Mouse (Mus musculus): ENCODE data around the gene Gm11549. TPM values are rescaled to one million over a fixed set of nuclear protein-coding genes. Genes with fewer than 3 reads are reported as not detected.

Gm11549 gene
- polyA plus RNA-seq, 1 experiment, result not detected

GRCm38 (mm10) chr3:36468871-36469270, 52.7 kb downstream of the Gm11549 start:
- no peak overlapping the region for H3K27ac ChIP-seq (ENCODE audit: insufficient read depth, low read depth, low read length)
- 73% methylated on average over 2 of the region's 2 CpGs for WGBS
- TF ChIP-seq POLR2A (IDR thresholded peaks at IDR 0.05; ENCODE audit: insufficient read depth, low read depth, low read length) (no peak), CTCF (IDR thresholded peaks at IDR 0.05; ENCODE audit: insufficient read depth, low read depth, low read length) (no peak)
- H3K4me1 ChIP-seq (ENCODE audit: control insufficient read depth, insufficient read depth, low read length), result peaks cover 9% of the 10 kb centered on the region
- H3K4me3 ChIP-seq (ENCODE audit: insufficient read depth, low read depth, low read length), result no peak overlapping the region

- Histone ChIP-seq H3K27ac (ENCODE audit: insufficient read depth, low read depth, low read length) (peak overlapping the region; percentile 41; the same call in 1 of the 2 replicates), H3K4me1 (ENCODE audit: control insufficient read depth, insufficient read depth, low read length) (peaks cover 9% of the 10 kb centered on the region), H3K4me3 (ENCODE audit: insufficient read depth, low read depth, low read length) (no peak overlapping the region)
- TF ChIP-seq CTCF (IDR thresholded peaks at IDR 0.05; ENCODE audit: insufficient read depth, low read depth, low read length) (no peak), POLR2A (IDR thresholded peaks at IDR 0.05; ENCODE audit: insufficient read depth, low read depth, low read length) (no peak)
- 54% methylated on average over 7 of the region's 7 CpGs for WGBS
These were observed 54.0 kb downstream of the Gm11549 start for GRCm38 (mm10) chr3:36467632-36468031.

- TF ChIP-seq POLR2A (IDR thresholded peaks at IDR 0.05; ENCODE audit: insufficient read depth, low read depth, low read length), result no peak
- no peak for TF ChIP-seq CTCF (IDR thresholded peaks at IDR 0.05; ENCODE audit: insufficient read depth, low read depth, low read length)
- H3K27ac ChIP-seq (ENCODE audit: insufficient read depth, low read depth, low read length), result no peak overlapping the region
- peaks cover 7% of the 10 kb centered on the region for H3K4me1 ChIP-seq (ENCODE audit: control insufficient read depth, insufficient read depth, low read length)
- 69% methylated on average over 7 of the region's 7 CpGs for WGBS
- no peak overlapping the region for H3K4me3 ChIP-seq (ENCODE audit: insufficient read depth, low read depth, low read length)
These were observed 56.1 kb downstream of the Gm11549 start for GRCm38 (mm10) chr3:36465538-36465937.

Other genes with a start within 250 kb of the Gm11549 start
- not detected in 2 replicates for gene Anxa5, start 45.9 kb downstream of the Gm11549 start, polyA plus RNA-seq (2012; ENCODE audit: insufficient read depth, insufficient read length, low replicate concordance, missing spikeins)
- not detected in 2 replicates for gene 1810062G17Rik, start 45.9 kb downstream of the Gm11549 start, polyA plus RNA-seq (2012; ENCODE audit: insufficient read depth, insufficient read length, low replicate concordance, missing spikeins)
- not detected in 2 replicates for gene Exosc9, start 30.8 kb upstream of the Gm11549 start, polyA plus RNA-seq (2012; ENCODE audit: insufficient read depth, insufficient read length, low replicate concordance, missing spikeins)
- gene Ccna2, start 50.3 kb upstream of the Gm11549 start, polyA plus RNA-seq (2012; ENCODE audit: insufficient read depth, insufficient read length, low replicate concordance, missing spikeins), result 155 TPM in 1 of 2 replicates, not detected in the other
- not detected in 2 replicates for gene Bbs7, start 91.7 kb upstream of the Gm11549 start, polyA plus RNA-seq (2012; ENCODE audit: insufficient read depth, insufficient read length, low replicate concordance, missing spikeins)
- gene Trpc3, start 168.4 kb upstream of the Gm11549 start, polyA plus RNA-seq (2012; ENCODE audit: insufficient read depth, insufficient read length, low replicate concordance, missing spikeins), result not detected in 2 replicates